Mouse (Mus musculus): ENCODE results near the gene Soat2.

Soat2 gene

GRCm38 (mm10) chr15:102188096-102188495, 37.8 kb downstream of the Soat2 start:
- DNase-seq (ENCODE audit: low read depth, low spot score), result no peak

- DNase-seq (ENCODE audit: low read depth, low spot score), result no peak
Measured at GRCm38 (mm10) chr15:102188883-102189282, 38.6 kb downstream of the Soat2 start.

GRCm38 (mm10) chr15:102191699-102192098, 41.4 kb downstream of the Soat2 start:
- no peak for DNase-seq (ENCODE audit: low read depth, low spot score)

- DNase-seq (ENCODE audit: low read depth, low spot score), result no peak
Measured at GRCm38 (mm10) chr15:102192271-102192812, 42.0 kb downstream of the Soat2 start.

GRCm38 (mm10) chr15:102192820-102193386, 42.6 kb downstream of the Soat2 start:
- no peak for DNase-seq (ENCODE audit: low read depth, low spot score)

- no peak for DNase-seq (ENCODE audit: low read depth, low spot score)
Measured at GRCm38 (mm10) chr15:102193652-102194051, 43.3 kb downstream of the Soat2 start.

- DNase-seq (ENCODE audit: low read depth, low spot score), result no peak
Measured at GRCm38 (mm10) chr15:102194439-102194838, 44.1 kb downstream of the Soat2 start.

GRCm38 (mm10) chr15:102195373-102195772, 45.0 kb downstream of the Soat2 start:
- DNase-seq (ENCODE audit: low read depth, low spot score), result no peak

GRCm38 (mm10) chr15:102198841-102199240, 48.5 kb downstream of the Soat2 start:
- DNase-seq (ENCODE audit: low read depth, low spot score), result no peak

- DNase-seq (ENCODE audit: low read depth, low spot score), result peak; percentile 88
Measured at GRCm38 (mm10) chr15:102202971-102203834, 52.9 kb downstream of the Soat2 start, which contains the start of gene Zfp740. Gene Zfp740, plus strand, starts transcription at chr15:102203249.

- no peak for DNase-seq (ENCODE audit: low read depth, low spot score)
Measured at GRCm38 (mm10) chr15:102203835-102204381, 53.6 kb downstream of the Soat2 start.

GRCm38 (mm10) chr15:102204674-102205505, 54.6 kb downstream of the Soat2 start, which contains the start of gene Csad:
Gene Csad, minus strand, starts transcription at chr15:102204724.
- DNase-seq (ENCODE audit: low read depth, low spot score), result no peak

- no peak for DNase-seq (ENCODE audit: low read depth, low spot score)
Measured at GRCm38 (mm10) chr15:102205779-102206178, 55.5 kb downstream of the Soat2 start.

- no peak for DNase-seq (ENCODE audit: low read depth, low spot score)
Measured at GRCm38 (mm10) chr15:102207351-102207750, 57.0 kb downstream of the Soat2 start.

GRCm38 (mm10) chr15:102208092-102208561, 57.8 kb downstream of the Soat2 start:
- no peak for DNase-seq (ENCODE audit: low read depth, low spot score)

GRCm38 (mm10) chr15:102209114-102209513, 58.8 kb downstream of the Soat2 start:
- DNase-seq (ENCODE audit: low read depth, low spot score), result no peak

- DNase-seq (ENCODE audit: low read depth, low spot score), result no peak
Measured at GRCm38 (mm10) chr15:102210816-102211215, 60.5 kb downstream of the Soat2 start.

GRCm38 (mm10) chr15:102211895-102212294, 61.6 kb downstream of the Soat2 start:
- no peak for DNase-seq (ENCODE audit: low read depth, low spot score)

Data from WW6 (cell line).